Mouse (Mus musculus) v-Abl transformed pro-B cells (cell line): ENCODE measurements around the gene C1qtnf1.

Source experiments
- in situ Hi-C, 2 experiments: fragments of 400-800 bp; cut with MboI; formaldehyde crosslinking; loops; one replicate each; pipeline ENCODE4 v1.15.1; 2025; ENCODE audit not compliant: unreplicated experiment in 2 of 2

C1qtnf1 gene

GRCm38 (mm10) chr11:118460280-118460679, 32.3 kb downstream of the C1qtnf1 start:
- in situ Hi-C loops, result no loop called here

- in situ Hi-C loops, result no loop called here
Observed at GRCm38 (mm10) chr11:118467441-118468035, 39.5 kb downstream of the C1qtnf1 start.

- in situ Hi-C loops, result no loop called here
Observed at GRCm38 (mm10) chr11:118469509-118470160, 41.6 kb downstream of the C1qtnf1 start.

GRCm38 (mm10) chr11:118470234-118470966, 42.4 kb downstream of the C1qtnf1 start:
- in situ Hi-C loops, result no loop called here

GRCm38 (mm10) chr11:118471676-118472075, 43.7 kb downstream of the C1qtnf1 start:
- in situ Hi-C loops, result no loop called here

GRCm38 (mm10) chr11:118473161-118473560, 45.2 kb downstream of the C1qtnf1 start:
- in situ Hi-C loops, result no loop called here

- in situ Hi-C loops, result no loop called here
Observed at GRCm38 (mm10) chr11:118473842-118474500, 46.0 kb downstream of the C1qtnf1 start.

- in situ Hi-C loops, result no loop called here
Observed at GRCm38 (mm10) chr11:118475496-118476083, 47.6 kb downstream of the C1qtnf1 start.

GRCm38 (mm10) chr11:118476396-118477373, 48.7 kb downstream of the C1qtnf1 start, which contains the start of gene Engase:
Engase (plus strand) TSS chr11:118476829.
- in situ Hi-C loops, result no loop called here

GRCm38 (mm10) chr11:118479776-118480175, 51.8 kb downstream of the C1qtnf1 start:
- in situ Hi-C loops, result loop anchor here in 1 of 2 experiments (5.0 kb wide), 1 partner anchor 32 kb away; no protein-coding TSS in a partner anchor

- in situ Hi-C loops, result loop anchor here in 1 of 2 experiments (5.0 kb wide), 1 partner anchor 34 kb away; no protein-coding TSS in a partner anchor
Observed at GRCm38 (mm10) chr11:118481231-118481630, 53.2 kb downstream of the C1qtnf1 start.

- in situ Hi-C loops, result loop anchor here in 1 of 2 experiments (5.0 kb wide), 1 partner anchor 34 kb away; no protein-coding TSS in a partner anchor
Observed at GRCm38 (mm10) chr11:118481751-118482150, 53.7 kb downstream of the C1qtnf1 start.

- in situ Hi-C loops, result loop anchor here in 1 of 2 experiments (5.0 kb wide), 1 partner anchor 37 kb away; no protein-coding TSS in a partner anchor
Observed at GRCm38 (mm10) chr11:118484169-118484568, 56.2 kb downstream of the C1qtnf1 start.

- in situ Hi-C loops, result no loop called here
Observed at GRCm38 (mm10) chr11:118485338-118485737, 57.3 kb downstream of the C1qtnf1 start.

- in situ Hi-C loops, result no loop called here
Observed at GRCm38 (mm10) chr11:118485780-118486179, 57.8 kb downstream of the C1qtnf1 start.

GRCm38 (mm10) chr11:118486281-118486680, 58.3 kb downstream of the C1qtnf1 start:
- in situ Hi-C loops, result no loop called here

- in situ Hi-C loops, result no loop called here
Observed at GRCm38 (mm10) chr11:118486881-118487772, 59.1 kb downstream of the C1qtnf1 start.
